Mouse (Mus musculus) heart, adult 11 months (tissue): ENCODE measurements at regions not wholly inside any gene's neighbourhood (a gene's known extent, or its start where the extent isn't known, plus 50 kb on each side); places are given as distances from the start of the nearest gene placed in this dataset.
"Not testable (repeated sequence)": the region's sequence is repeated elsewhere in the genome, so short reads cannot be mapped to it uniquely, and the experiment has no call there.

ENCODE experiments used
- DNase-seq: peaks from one replicate; pipeline ENCODE4 v3.0.0; 2022

DNA sequence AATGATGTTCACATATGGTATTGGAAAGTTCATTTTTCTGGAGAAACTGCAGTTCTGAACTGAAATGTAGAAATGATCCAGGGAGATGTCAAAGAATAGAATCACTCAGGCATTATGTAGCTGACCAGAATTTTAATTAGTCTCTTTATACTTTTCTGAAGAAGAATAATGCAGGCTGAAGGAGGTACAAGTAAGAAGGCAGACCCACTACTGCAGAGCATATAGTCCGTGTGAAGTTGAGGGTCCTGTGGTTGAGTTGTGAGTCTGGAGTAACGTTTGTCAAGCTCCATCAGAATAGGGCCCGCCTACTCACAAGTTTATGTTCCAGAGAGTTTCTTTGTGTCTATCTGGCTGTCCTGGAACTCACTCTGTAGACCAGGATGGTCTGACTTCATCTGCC is 575.8 kb upstream of the Cobl start:
- DNase-seq, result no peak

DNA sequence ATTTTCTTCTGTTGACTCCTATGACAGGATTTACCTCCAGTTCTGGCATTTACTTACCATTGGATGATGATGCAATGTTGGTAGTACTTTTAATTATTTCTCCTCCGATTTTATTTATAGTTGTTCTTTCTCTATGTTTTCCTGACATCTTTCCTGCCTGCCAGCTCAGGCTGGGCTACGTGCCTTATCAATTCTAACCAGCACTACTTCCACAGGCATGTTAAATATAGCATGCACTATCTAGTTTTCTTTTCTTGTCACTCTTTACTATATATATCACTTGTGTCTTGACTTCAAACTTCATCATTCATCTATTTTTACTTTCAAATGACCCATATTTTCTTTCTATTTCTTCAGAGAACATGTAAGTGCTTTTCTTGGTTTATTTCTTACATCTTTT is 567.7 kb upstream of the Cobl start:
- peak; percentile 93 for DNase-seq

DNA sequence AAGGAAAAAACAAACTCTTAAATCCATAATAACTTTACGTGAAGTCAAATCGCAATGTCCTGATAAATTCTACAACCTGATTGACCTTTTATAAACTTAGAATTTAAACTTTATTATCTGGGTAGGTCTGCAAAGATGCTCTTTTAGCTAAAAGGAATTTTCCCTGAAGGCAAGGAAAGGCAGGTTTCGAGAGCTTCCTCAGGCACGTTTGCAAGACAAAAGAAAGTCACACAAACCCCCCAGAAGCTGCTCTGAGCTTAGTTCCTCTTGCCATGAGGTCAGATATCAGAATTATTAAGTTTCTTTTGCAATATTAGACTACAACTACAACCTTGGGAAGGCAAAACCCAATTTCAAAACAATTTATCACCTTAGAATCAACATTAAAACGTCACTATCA is 544.1 kb upstream of the Cobl start:
- not testable (repeated sequence) for DNase-seq

DNA sequence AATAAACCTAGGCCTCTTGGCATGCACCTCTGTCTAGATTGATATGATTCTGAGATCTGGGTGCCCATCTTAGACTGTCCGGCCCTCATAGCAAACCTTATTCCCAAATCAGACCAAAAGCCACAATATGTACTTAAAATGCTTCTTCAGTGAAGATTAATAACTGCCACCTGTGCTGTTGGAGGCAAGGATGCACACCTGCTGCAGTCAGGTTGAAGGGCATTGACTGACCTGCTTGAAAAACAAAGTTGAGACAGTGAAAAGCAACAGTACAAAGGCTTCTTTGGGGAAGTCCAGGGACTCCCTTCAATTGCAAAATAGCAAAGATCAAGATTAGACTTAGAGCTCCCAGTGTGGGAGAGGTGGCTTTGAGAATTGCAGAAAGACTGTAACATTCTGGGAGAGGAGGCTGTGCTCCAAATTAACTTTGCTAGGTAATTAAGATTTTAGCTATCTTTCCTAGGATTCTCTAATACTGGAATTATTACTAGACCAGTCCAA is 541.8 kb upstream of the Cobl start:
- not testable (repeated sequence) for DNase-seq

DNA sequence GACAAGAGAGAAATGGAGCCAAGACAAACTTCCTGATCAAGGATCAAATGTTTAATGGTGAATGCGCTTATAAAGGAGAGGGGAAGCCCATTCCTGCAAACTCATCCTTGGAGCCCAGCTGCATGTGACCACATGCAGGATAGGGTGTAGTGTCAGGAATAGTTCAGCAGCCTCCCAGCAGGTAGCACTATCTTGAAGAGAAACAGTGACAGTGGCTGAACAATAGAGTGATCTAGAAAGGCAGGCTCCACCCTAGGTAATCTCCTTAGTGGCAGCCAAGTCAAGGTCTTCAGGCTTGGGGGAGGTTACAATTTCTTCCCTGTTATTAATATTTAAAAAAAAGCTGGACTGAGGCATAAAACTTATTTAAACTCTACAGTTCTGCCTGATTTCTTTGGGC is 540.5 kb upstream of the Cobl start:
- DNase-seq, result no peak

DNA sequence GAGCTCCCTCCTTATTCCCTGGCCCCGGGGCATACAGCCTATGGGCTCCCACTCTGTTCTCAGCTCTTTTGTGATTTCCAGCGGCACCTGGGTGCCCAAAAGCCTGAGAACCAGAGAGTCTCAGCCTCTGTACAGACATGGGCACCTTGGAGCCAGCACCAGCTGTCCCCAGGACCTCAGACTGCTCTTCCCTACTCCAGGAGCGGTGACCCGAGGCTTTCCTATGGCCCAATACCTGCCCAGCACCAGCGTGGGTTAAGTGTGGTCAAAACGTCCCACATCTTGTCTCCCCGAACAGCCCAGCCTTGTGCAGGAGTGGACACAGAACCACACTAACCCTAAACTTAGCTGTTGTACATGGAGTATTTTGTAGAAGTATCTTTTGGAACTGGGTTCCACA is 534.5 kb upstream of the Cobl start:
- peak; percentile 81 for DNase-seq
